Mouse (Mus musculus): ENCODE data around the gene Serpinb6a.
"Not testable (repeated sequence)": the region's sequence is repeated elsewhere in the genome, so short reads cannot be mapped to it uniquely, and the experiment has no call there.

Serpinb6a gene

GRCm38 (mm10) chr13:33966574-33966973, 36.0 kb downstream of the Serpinb6a start:
- DNase-seq (ENCODE audit: low read depth): no peak

- DNase-seq (ENCODE audit: low read depth): no peak
Observed at GRCm38 (mm10) chr13:33966025-33966412, 36.6 kb downstream of the Serpinb6a start.

GRCm38 (mm10) chr13:33965056-33966024, 37.3 kb downstream of the Serpinb6a start:
- peak; percentile 73 for DNase-seq (ENCODE audit: low read depth)

GRCm38 (mm10) chr13:33964206-33965046, 38.2 kb downstream of the Serpinb6a start, which contains the start of gene Nqo2:
Gene Nqo2 (plus strand): TSS chr13:33964687.
- DNase-seq (ENCODE audit: low read depth): peak; percentile 55

DNA sequence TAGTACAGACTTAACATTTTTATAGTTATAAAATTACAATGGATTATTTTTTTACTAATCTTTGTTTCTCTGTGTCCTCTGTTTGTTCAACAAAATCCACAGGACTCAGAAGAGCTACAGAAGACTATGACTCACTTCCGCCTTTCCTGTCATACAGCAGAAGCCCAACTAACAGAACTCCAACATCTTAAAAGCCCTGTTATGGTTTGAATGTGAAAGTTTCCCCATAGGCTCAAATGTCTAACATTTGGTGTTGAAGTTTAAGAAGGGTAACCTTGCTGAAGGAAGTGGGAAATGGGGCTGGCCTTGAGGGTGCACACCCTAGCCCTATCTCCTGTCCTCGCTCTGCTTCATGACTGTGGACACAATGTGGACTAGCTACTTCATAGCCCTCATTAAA, 42.8 kb downstream of the Serpinb6a start:
- DNase-seq (ENCODE audit: low read depth): no peak

DNA sequence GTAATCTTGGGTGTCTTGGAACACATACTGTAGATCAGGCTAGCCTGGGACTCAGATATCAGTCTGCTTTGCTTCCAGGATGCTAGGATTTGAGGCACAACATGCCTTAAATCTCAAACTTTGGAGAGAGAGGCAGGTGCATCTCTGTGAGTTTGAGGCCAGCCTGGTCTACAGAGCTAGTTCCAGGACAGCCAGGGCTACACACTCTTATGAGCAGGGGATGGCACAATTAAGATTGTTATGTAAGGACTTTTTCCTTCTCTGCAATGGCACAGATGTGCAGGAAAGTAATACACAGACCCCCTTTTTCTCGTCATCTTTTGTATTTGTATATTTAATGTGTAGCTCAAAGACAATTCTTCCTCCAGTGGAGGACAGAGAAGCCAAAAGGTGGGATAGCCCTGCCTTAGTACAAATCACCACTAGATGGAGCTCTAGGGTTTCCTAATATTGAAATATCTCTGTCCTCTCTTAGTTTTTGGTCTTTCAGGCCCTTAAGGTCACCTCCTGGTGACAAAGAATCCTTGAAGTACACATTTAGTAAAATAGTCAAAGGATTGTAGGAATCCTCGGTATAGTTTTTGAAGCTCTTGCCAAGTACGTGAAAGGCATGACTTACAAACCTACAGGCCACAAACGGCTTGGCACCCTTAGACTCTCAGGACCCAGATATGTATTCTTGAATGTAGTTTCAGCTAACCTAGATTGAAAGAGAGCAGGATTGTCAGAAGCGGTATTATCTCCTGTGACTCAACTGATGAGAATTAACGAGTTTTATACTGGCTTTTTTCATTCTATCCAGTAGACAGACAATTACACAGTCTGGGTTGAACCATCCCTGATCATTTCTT, 45.8 kb downstream of the Serpinb6a start:
- DNase-seq (ENCODE audit: low read depth): peak; percentile 74

DNA sequence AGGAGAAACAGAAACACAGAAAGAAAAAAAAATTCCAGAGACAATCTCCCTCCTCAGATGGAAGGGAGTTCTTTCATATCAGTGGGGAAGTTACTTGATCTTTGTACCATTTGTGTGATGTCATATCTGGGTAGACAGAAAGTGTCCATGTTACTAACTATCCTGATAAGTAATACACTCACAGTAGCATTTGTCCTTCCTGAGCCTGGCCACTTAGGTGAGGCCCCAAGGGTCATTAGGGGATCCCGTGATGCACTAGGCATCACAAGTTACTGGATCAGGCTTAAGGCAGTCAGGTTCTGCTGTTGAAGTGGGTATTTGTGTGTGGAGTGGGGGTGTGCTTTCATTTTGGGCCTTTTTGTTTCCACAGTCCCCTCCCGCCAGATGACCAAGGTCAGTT, 49.6 kb downstream of the Serpinb6a start:
- no peak for DNase-seq (ENCODE audit: low read depth)

GRCm38 (mm10) chr13:33952075-33952449, 50.5 kb downstream of the Serpinb6a start:
- DNase-seq (ENCODE audit: low read depth): no peak

GRCm38 (mm10) chr13:33951308-33952074, 51.1 kb downstream of the Serpinb6a start:
- DNase-seq (ENCODE audit: low read depth): no peak

- DNase-seq (ENCODE audit: low read depth): peak; percentile 28
Observed at GRCm38 (mm10) chr13:33942212-33942779, 60.3 kb downstream of the Serpinb6a start.

DNA sequence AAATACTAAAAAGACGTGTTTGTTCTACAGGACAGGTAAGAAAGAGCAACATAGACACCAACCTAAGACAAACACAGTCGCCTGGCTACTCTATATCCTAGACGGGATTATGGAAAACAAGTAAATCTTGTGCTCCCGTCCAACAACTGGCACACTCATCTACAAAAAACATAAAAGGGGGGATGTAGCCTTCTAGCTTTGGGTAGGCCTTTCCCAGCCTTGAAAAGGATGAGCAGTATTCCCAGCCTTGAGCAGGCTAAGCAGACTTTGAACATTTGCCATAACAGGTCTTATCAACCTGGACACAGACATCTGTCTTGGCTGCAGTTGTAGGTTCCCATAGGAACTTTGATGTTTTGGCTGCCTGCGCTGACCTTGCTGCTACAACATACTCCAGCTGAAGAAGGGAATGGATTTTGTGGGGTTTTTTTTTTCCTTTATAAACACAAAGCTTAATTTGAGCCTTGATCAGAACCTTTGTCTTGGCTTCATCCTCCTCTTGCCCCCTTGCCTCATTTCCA, 61.2 kb downstream of the Serpinb6a start:
- no peak for DNase-seq (ENCODE audit: low read depth)

- not testable (repeated sequence) for DNase-seq (ENCODE audit: low read depth)
Observed at GRCm38 (mm10) chr13:33937587-33937986, 65.0 kb downstream of the Serpinb6a start.

- no peak for DNase-seq (ENCODE audit: low read depth)
Observed at GRCm38 (mm10) chr13:33937151-33937550, 65.4 kb downstream of the Serpinb6a start.

- peak; percentile 7 for DNase-seq (ENCODE audit: low read depth)
Observed at GRCm38 (mm10) chr13:33935465-33936181, 67.0 kb downstream of the Serpinb6a start.

DNA sequence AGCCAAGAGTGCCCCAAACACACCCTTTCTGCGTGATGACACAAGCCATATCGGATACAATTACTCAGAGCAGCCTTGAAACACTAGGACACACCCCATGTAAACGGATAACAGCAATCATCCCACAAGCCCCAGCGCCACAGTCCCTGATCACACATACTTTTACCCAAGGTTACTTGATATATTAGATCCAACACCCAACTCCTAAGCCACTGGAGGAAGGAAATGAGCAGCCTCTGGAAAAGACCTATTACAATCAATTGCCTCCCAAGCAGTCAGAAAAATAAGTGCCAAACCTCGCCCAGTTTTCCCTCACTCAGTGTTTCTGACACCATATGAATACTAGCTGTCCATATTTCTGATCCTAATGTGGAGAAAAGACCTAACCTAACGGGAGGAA, 67.9 kb downstream of the Serpinb6a start:
- no peak for DNase-seq (ENCODE audit: low read depth)

DNA sequence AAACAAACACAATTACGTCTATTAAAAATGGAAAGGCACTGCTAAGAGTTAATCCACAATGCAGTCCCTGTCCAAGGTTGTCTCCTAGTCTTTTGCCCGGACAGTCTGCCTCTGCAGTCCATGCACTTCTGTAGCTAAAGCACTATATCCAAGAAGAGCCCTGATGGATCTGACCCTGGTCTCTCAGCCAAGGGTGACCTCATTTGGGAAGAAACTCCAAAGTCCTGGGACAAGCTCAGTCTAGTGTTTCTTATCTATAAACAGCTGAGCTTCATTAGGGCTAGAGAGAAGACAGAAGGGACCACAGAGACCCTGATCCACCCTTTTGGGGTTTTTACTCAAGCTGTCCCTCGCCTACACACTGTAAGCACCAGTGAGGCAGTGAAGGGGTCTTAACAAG, 71.7 kb downstream of the Serpinb6a start:
- no peak for DNase-seq (ENCODE audit: low read depth)

GRCm38 (mm10) chr13:33930281-33930680, 72.3 kb downstream of the Serpinb6a start:
- no peak for DNase-seq (ENCODE audit: low read depth)

DNA sequence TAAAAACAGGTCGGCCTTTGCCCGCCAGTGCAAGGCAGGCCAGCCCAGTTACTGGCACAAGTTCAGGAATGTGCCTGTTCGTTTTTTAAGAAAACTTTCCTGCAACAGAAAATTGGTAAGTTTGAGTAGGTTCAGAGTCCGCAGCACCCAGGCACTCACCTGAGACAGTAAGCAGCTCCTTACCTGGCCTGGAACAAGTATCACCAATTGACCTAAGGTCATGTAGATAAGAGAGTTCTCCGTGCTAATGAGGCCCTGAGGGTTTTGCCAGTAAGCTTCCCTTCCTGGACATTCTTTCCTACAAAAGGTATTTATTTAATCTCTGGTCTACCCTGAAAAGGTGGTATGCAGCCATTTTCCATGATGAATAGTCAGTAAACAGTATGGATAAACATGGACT, 80.9 kb downstream of the Serpinb6a start:
- no peak for DNase-seq (ENCODE audit: low read depth)

DNA sequence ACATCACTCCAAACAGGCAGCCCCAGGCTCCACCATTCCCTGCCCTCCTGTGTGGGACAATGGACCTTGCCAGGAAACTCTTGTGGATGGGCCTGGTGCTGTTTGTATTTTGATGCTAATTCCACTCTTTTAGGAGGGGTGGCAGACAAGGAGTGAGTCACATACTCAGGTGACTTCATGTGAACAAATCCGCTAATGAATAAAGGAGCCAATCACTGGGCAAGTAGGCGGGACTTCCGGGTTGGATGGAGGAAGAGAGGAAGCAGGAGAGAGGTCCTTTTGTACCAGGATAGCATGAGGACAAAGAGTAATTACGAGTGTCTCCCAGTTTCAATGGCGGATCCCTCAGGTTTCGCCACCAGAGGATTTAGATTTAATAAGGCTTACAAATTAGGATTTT, 81.6 kb downstream of the Serpinb6a start:
- DNase-seq (ENCODE audit: low read depth): no peak

DNA sequence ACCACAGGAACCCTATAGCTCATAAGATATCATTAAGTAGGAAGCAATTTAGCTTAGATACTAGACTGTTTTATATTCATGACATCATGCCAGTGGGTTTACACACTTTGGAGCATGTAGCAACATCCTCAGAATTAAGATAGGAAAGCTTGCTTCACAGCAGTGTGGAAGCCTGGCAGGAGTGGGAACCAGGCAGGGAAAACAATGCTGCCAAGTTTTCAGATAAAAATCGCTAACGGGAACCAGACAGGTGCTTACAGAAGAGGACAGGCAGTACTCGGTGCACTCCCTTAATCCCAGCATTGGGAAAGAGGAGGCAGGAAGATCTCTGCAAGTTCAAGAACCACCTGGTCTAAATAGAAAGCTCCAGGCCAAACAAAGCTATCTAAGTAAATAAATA, 95.8 kb downstream of the Serpinb6a start:
- no peak for DNase-seq (ENCODE audit: low read depth)
